ENCODE assay signal across 11 mouse cellular contexts in the genomic region with DNA sequence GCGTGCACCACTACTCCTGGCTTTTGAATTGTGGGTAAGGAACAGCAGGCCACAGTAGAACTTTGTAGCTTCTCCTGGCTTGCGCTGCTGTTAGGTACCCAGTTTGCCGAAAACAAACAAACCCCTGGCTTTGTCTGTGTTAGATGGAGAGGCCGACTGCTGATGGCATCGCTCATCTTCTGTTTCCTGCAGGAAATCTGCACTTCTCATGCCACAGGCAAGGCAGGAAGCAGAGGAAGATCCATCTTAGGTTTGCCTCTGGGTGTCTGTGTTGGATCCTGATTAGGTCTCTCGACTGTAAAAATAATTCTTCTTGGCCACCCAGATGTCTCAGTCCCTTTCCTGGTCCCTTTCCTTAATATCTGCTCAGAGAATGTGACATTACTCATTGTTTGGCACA. TPM values are rescaled to one million over a fixed set of nuclear protein-coding genes. Genes with fewer than 3 reads are reported as not detected.
DNase-seq lines count a peak whose midpoint lies in the region; ATAC-seq lines count a peak whose summit lies in the region.
"Had no signal": no experiment of that assay in that cellular context is flagged by ENCODE, and none has a peak within 500 bp of the region (broad histone marks: within the 10 kb centered on the region; RNA-seq: fewer than 3 reads in every experiment).

No protein-coding gene starts in this region.

- no peak for DNase-seq in hindbrain, embryonic 10.5 days (ENCODE audit: low spot score)
- DNase-seq in hindbrain, embryonic 11.5 days (ENCODE audit: low spot score) = no peak
- DNase-seq in neural tube, embryonic 10.5 days (ENCODE audit: extremely low spot score, low spot score) = no peak
- DNase-seq in kidney, postnatal 36 days = peak; percentile 35 to 58
- no peak for DNase-seq in left cerebral cortex, postnatal 14 days (ENCODE audit: low spot score in 2 of 2)
- DNase-seq: adrenal gland, postnatal 10 days had no signal

- H3K4me2 ChIP-seq in hindbrain, embryonic 11.5 days (replicated peaks; ENCODE audit: low read depth, low read length) = no peak overlapping the region
- no peak overlapping the region for H3K4me2 ChIP-seq in neural tube, embryonic 13.5 days

- ATAC-seq in hindbrain, embryonic 11.5 days (ENCODE audit: low FRiP score) = no peak
- no peak for ATAC-seq in neural tube, embryonic 13.5 days (ENCODE audit: low read depth)
- no peak for ATAC-seq in activated CD4-positive, CD25-positive, alpha-beta regulatory T cell, adult 4 months

- no peak overlapping the region for H3K9ac ChIP-seq in hindbrain, embryonic 11.5 days (ENCODE audit: low read depth, low read length)
- 0 out of 2 replicates have a peak overlapping the region, but pooled peaks have one; percentile 26 for H3K9ac ChIP-seq in neural tube, embryonic 13.5 days

- no peaks in the 10 kb centered on the region for H3K9me3 ChIP-seq in hindbrain, embryonic 10.5 days
- H3K9me3 ChIP-seq in hindbrain, embryonic 11.5 days (ENCODE audit: control insufficient read depth, low read length) = no peaks in the 10 kb centered on the region
- H3K9me3 ChIP-seq in neural tube, embryonic 13.5 days = no peaks in the 10 kb centered on the region

- H3K4me1 ChIP-seq in hindbrain, embryonic 10.5 days (replicated peaks) = peaks cover 45% of the 10 kb centered on the region
- H3K4me1 ChIP-seq in hindbrain, embryonic 11.5 days (replicated peaks; ENCODE audit: control insufficient read depth, insufficient read depth, low read length) = peaks cover 4% of the 10 kb centered on the region; the same call in 1 of the 2 replicates
- peaks cover 51% of the 10 kb centered on the region for H3K4me1 ChIP-seq in neural tube, embryonic 13.5 days (replicated peaks)

- no peak overlapping the region for H3K4me3 ChIP-seq in hindbrain, embryonic 10.5 days
- no peak overlapping the region for H3K4me3 ChIP-seq in hindbrain, embryonic 11.5 days (ENCODE audit: low read depth, low read length)
- no peak overlapping the region for H3K4me3 ChIP-seq in neural tube, embryonic 13.5 days
- H3K4me3 ChIP-seq: erythroblast, embryonic 14.5 days had no signal

- H3K27me3 ChIP-seq in hindbrain, embryonic 10.5 days (ENCODE audit: insufficient read depth, poor library complexity, severe bottlenecking) = no peaks in the 10 kb centered on the region
- H3K27me3 ChIP-seq in hindbrain, embryonic 11.5 days (ENCODE audit: control insufficient read depth, insufficient read depth, low read length) = no peaks in the 10 kb centered on the region
- no peaks in the 10 kb centered on the region for H3K27me3 ChIP-seq in neural tube, embryonic 13.5 days
- H3K27me3 ChIP-seq: CH12.LX had no signal

- peak overlapping the region; percentile 54 for H3K27ac ChIP-seq in hindbrain, embryonic 10.5 days
- H3K27ac ChIP-seq in hindbrain, embryonic 11.5 days (ENCODE audit: low read depth, low read length) = no peak overlapping the region
- peak overlapping the region; percentile 86 for H3K27ac ChIP-seq in neural tube, embryonic 13.5 days (replicated peaks)

- WGBS in hindbrain, embryonic 10.5 days = 77% methylated on average over 6 of the region's 6 CpGs
- 73% methylated on average over 6 of the region's 6 CpGs for whole genome bisulfite sequencing in hindbrain, embryonic 11.5 days
- WGBS in neural tube, embryonic 13.5 days = 61% methylated on average over 6 of the region's 6 CpGs

- intact Hi-C loops in left cerebral cortex, postnatal 14 days (cut with DNase I) = no loop called here

- H3K36me3 ChIP-seq in hindbrain, embryonic 10.5 days = no peaks in the 10 kb centered on the region
- no peaks in the 10 kb centered on the region for H3K36me3 ChIP-seq in hindbrain, embryonic 11.5 days (ENCODE audit: control insufficient read depth, insufficient read depth, low read length)
- no peaks in the 10 kb centered on the region for H3K36me3 ChIP-seq in neural tube, embryonic 13.5 days

RNA-seq across cellular contexts. Expression of gene Limch1, which starts 51.7 kb away (rescaled TPM):
- 49.0 and 49.2 TPM in 2 replicates for polyA plus RNA-seq in hindbrain, embryonic 10.5 days (2016; fragmentation: Nextera tagmentation; extraction: Ambion mirVana)
- polyA plus RNA-seq in hindbrain, embryonic 11.5 days (2014; fragmentation: Nextera tagmentation; extraction: Ambion mirVana) = 60.7 and 81.7 TPM in 2 replicates
- 52.8 and 62.9 TPM in 2 replicates for polyA plus RNA-seq in neural tube, embryonic 13.5 days (2015; fragmentation: Nextera tagmentation; extraction: Ambion mirVana)
- total RNA-seq in left cerebral cortex, postnatal 14 days (2021) = 100 to 1,000 TPM; 101 TPM
- polyA plus RNA-seq in activated CD4-positive, CD25-positive, alpha-beta regulatory T cell, adult 4 months (2017; shearing (Covaris generic)) = under 1 TPM in 1 of 2 experiments, not detected in 1; 0.16 TPM
- total RNA-seq: megakaryocyte progenitor cell, adult 5-6 weeks had no signal
- polyA plus RNA-seq: erythroblast, embryonic 14.5 days had no signal

Comparison
In these comparisons a context has a peak if more than half of its experiments do, and no peak if none do; other contexts are left out.
1. DNase-seq: peak in kidney, postnatal 36 days (2 of 2); none in hindbrain, embryonic 10.5 days (single experiment), hindbrain, embryonic 11.5 days (single experiment), neural tube, embryonic 10.5 days (single experiment) and left cerebral cortex, postnatal 14 days (0 of 2).
2. RNA of gene Limch1, which starts 51.7 kb away (polyA plus RNA-seq): 60.7 to 81.7 TPM in hindbrain, embryonic 11.5 days, 52.8 to 62.9 TPM in neural tube, embryonic 13.5 days and 49.0 to 49.2 TPM in hindbrain, embryonic 10.5 days; 0.16 TPM in activated CD4-positive, CD25-positive, alpha-beta regulatory T cell, adult 4 months; every median in the first group is over 10 times any median in the second.